ENCODE assay signal across 9 mouse cellular contexts in genomic region chr1:134360656-134361055, GRCm38 (mm10). TPM values are rescaled to one million over a fixed set of nuclear protein-coding genes. Genes with fewer than 3 reads are reported as not detected.
DNase-seq lines count a peak whose midpoint lies in the region; ATAC-seq and TF ChIP-seq lines count a peak whose summit lies in the region.
"Had no signal": no experiment of that assay in that cellular context is flagged by ENCODE, and none has a peak within 500 bp of the region (broad histone marks: within the 10 kb centered on the region; RNA-seq: fewer than 3 reads in every experiment).

No protein-coding gene starts in this region.

- no peak overlapping the region for H3K27ac ChIP-seq in heart, embryonic 15.5 days
- H3K27ac ChIP-seq in hindbrain, embryonic 15.5 days (replicated peaks): no peak overlapping the region
- H3K27ac ChIP-seq in midbrain, postnatal 0 days (ENCODE audit: low read depth, low read length): no peak overlapping the region

- WGBS in heart, embryonic 15.5 days: 68% methylated on average over 7 of the region's 7 CpGs
- 82% methylated on average over 7 of the region's 7 CpGs for WGBS in hindbrain, embryonic 15.5 days
- 82% methylated on average over 7 of the region's 7 CpGs for WGBS in midbrain, postnatal 0 days

- no peaks in the 10 kb centered on the region for H3K9me3 ChIP-seq in heart, embryonic 15.5 days (replicated peaks)
- H3K9me3 ChIP-seq in hindbrain, embryonic 15.5 days: no peaks in the 10 kb centered on the region
- H3K9me3 ChIP-seq in midbrain, postnatal 0 days (ENCODE audit: low read length): no peaks in the 10 kb centered on the region

- peaks cover 16% of the 10 kb centered on the region for H3K4me1 ChIP-seq in heart, embryonic 15.5 days (replicated peaks)
- H3K4me1 ChIP-seq in hindbrain, embryonic 15.5 days (replicated peaks): peaks cover 30% of the 10 kb centered on the region
- no peaks in the 10 kb centered on the region for H3K4me1 ChIP-seq in midbrain, postnatal 0 days (ENCODE audit: insufficient read depth, low read length)

- no peak for ATAC-seq in heart, embryonic 15.5 days (replicated peaks; ENCODE audit: insufficient number of reproducible peaks, insufficient read depth, low FRiP score, low read depth)
- no peak for ATAC-seq in hindbrain, embryonic 15.5 days (ENCODE audit: low FRiP score, low read depth)
- no peak for ATAC-seq in midbrain, postnatal 0 days (ENCODE audit: low FRiP score)

- peak overlapping the region; percentile 93 for H3K4me3 ChIP-seq in heart, embryonic 15.5 days
- H3K4me3 ChIP-seq in hindbrain, embryonic 15.5 days: peak overlapping the region; percentile 75
- H3K4me3 ChIP-seq in midbrain, postnatal 0 days (ENCODE audit: low read depth, low read length): peak overlapping the region; percentile 90

- H3K4me2 ChIP-seq in heart, embryonic 15.5 days: peak overlapping the region; percentile 77
- peak overlapping the region; percentile 67 for H3K4me2 ChIP-seq in hindbrain, embryonic 15.5 days
- peak overlapping the region; percentile 44 for H3K4me2 ChIP-seq in midbrain, postnatal 0 days (ENCODE audit: low read depth, low read length, poor library complexity, severe bottlenecking)

- no peaks in the 10 kb centered on the region for H3K27me3 ChIP-seq in heart, embryonic 15.5 days
- no peaks in the 10 kb centered on the region for H3K27me3 ChIP-seq in hindbrain, embryonic 15.5 days
- no peaks in the 10 kb centered on the region for H3K27me3 ChIP-seq in midbrain, postnatal 0 days (ENCODE audit: insufficient read depth, low read length)

- peaks cover 33% of the 10 kb centered on the region for H3K36me3 ChIP-seq in heart, embryonic 15.5 days
- H3K36me3 ChIP-seq in hindbrain, embryonic 15.5 days: peaks cover 26% of the 10 kb centered on the region
- H3K36me3 ChIP-seq in midbrain, postnatal 0 days (ENCODE audit: insufficient read depth, low read length): peaks cover 20% of the 10 kb centered on the region

- DNase-seq in heart, postnatal 10 days: no peak
- DNase-seq in NIH3T3 (ENCODE audit: low read depth) (peak; percentile 18), adipocyte (ENCODE audit: low spot score) (no peak)
- DNase-seq in midbrain, postnatal 0 days (ENCODE audit: low spot score): no peak
- no peak for DNase-seq in cerebellum, postnatal 10 days
- DNase-seq in kidney, postnatal 4 days: no peak

- H3K9ac ChIP-seq in heart, embryonic 15.5 days: peak overlapping the region; percentile 94; the same call in 1 of the 2 replicates
- H3K9ac ChIP-seq in hindbrain, embryonic 15.5 days: peak overlapping the region; percentile 86
- H3K9ac ChIP-seq in midbrain, postnatal 0 days (replicated peaks; ENCODE audit: low read length, poor library complexity, severe bottlenecking): no peak overlapping the region

- intact Hi-C loops in heart, postnatal 10 days (cut with DNase I): loop anchor here (2.0 kb wide), 1 partner anchor 60 kb away; no protein-coding TSS in a partner anchor

- TF ChIP-seq CTCF in midbrain, postnatal 0 days (IDR thresholded peaks at IDR 0.05): no peak

RNA-seq across cellular contexts. Expression of gene Tmem183a, which starts 1.1 kb away (rescaled TPM):
- polyA plus RNA-seq in heart, embryonic 15.5 days (2015; fragmentation: Nextera tagmentation; extraction: Ambion mirVana): 53.0 and 58.1 TPM in 2 replicates
- total RNA-seq in heart, postnatal 10 days (2021): 10 to 100 TPM; 24.2 to 25.7 TPM
- 125 and 126 TPM in 2 replicates for polyA plus RNA-seq in hindbrain, embryonic 15.5 days (2015; fragmentation: Nextera tagmentation; extraction: Ambion mirVana)
- 245 and 286 TPM in 2 replicates for total RNA-seq in midbrain, postnatal 0 days (2014; rRNA removed)
- polyA plus RNA-seq in midbrain, postnatal 0 days (2015; fragmentation: Nextera tagmentation; extraction: Ambion mirVana): 120 and 125 TPM in 2 replicates

RNA-seq across cellular contexts. Expression of gene 4933406M09Rik, which starts 25.1 kb away (rescaled TPM):
- polyA plus RNA-seq in heart, embryonic 15.5 days (2015; fragmentation: Nextera tagmentation; extraction: Ambion mirVana): not detected in 2 replicates
- not detected for total RNA-seq in heart, postnatal 10 days (2021)
- not detected in 2 replicates for polyA plus RNA-seq in hindbrain, embryonic 15.5 days (2015; fragmentation: Nextera tagmentation; extraction: Ambion mirVana)
- not detected in 2 replicates for total RNA-seq in midbrain, postnatal 0 days (2014; rRNA removed)
- not detected in 2 replicates for polyA plus RNA-seq in midbrain, postnatal 0 days (2015; fragmentation: Nextera tagmentation; extraction: Ambion mirVana)
- total RNA-seq: hematopoietic stem cell, adult 5-6 weeks had no signal

RNA-seq across cellular contexts. Expression of gene Ppfia4, which starts 27.9 kb away (rescaled TPM):
- 9.7 and 10.3 TPM in 2 replicates for polyA plus RNA-seq in heart, embryonic 15.5 days (2015; fragmentation: Nextera tagmentation; extraction: Ambion mirVana)
- 1 to 10 TPM; 3.4 to 3.7 TPM for total RNA-seq in heart, postnatal 10 days (2021)
- 26.7 and 28.7 TPM in 2 replicates for polyA plus RNA-seq in hindbrain, embryonic 15.5 days (2015; fragmentation: Nextera tagmentation; extraction: Ambion mirVana)
- total RNA-seq in midbrain, postnatal 0 days (2014; rRNA removed): 42.0 and 43.3 TPM in 2 replicates
- polyA plus RNA-seq in midbrain, postnatal 0 days (2015; fragmentation: Nextera tagmentation; extraction: Ambion mirVana): 28.7 and 29.1 TPM in 2 replicates

RNA-seq across cellular contexts. Expression of gene Cyb5r1, which starts 44.7 kb away (rescaled TPM):
- polyA plus RNA-seq in heart, embryonic 15.5 days (2015; fragmentation: Nextera tagmentation; extraction: Ambion mirVana): 37.4 and 45.4 TPM in 2 replicates
- 10 to 100 TPM; 31.0 to 33.4 TPM for total RNA-seq in heart, postnatal 10 days (2021)
- 14.6 and 16.5 TPM in 2 replicates for polyA plus RNA-seq in hindbrain, embryonic 15.5 days (2015; fragmentation: Nextera tagmentation; extraction: Ambion mirVana)
- 5.3 and 7.4 TPM in 2 replicates for total RNA-seq in midbrain, postnatal 0 days (2014; rRNA removed)
- polyA plus RNA-seq in midbrain, postnatal 0 days (2015; fragmentation: Nextera tagmentation; extraction: Ambion mirVana): 7.9 and 8.3 TPM in 2 replicates

RNA-seq across cellular contexts. Expression of gene Adipor1, which starts 54.5 kb away (rescaled TPM):
- polyA plus RNA-seq in heart, embryonic 15.5 days (2015; fragmentation: Nextera tagmentation; extraction: Ambion mirVana): 139 and 142 TPM in 2 replicates
- 100 to 1,000 TPM; 132 to 133 TPM for total RNA-seq in heart, postnatal 10 days (2021)
- 83.1 and 86.8 TPM in 2 replicates for polyA plus RNA-seq in hindbrain, embryonic 15.5 days (2015; fragmentation: Nextera tagmentation; extraction: Ambion mirVana)
- total RNA-seq in midbrain, postnatal 0 days (2014; rRNA removed): 98.7 and 110 TPM in 2 replicates
- polyA plus RNA-seq in midbrain, postnatal 0 days (2015; fragmentation: Nextera tagmentation; extraction: Ambion mirVana): 74.1 and 80.5 TPM in 2 replicates
